Mouse (Mus musculus) liver, embryonic 14.5 days (tissue): Measurements from ENCODE around the gene Lsp1. TPM values are rescaled to one million over a fixed set of nuclear protein-coding genes. Genes with fewer than 3 reads are reported as not detected.

Source experiments
- ATAC-seq: fragments of 200-750 bp; cut with Nextera tagmentation; 2 replicates; pipeline ENCODE4 v1.8.0; 2017; ENCODE audit warnings: moderate number of reproducible peaks, mild to moderate bottlenecking, moderate library complexity; ENCODE audit not compliant: insufficient read depth
- DNase-seq, 3 experiments: peaks; one replicate each; pipeline ENCODE4 v3.0.0-alpha.2; 2012 to 2013; ENCODE audit warnings: low read depth in 3 of 3, low spot score in 3 of 3
- H3K27ac ChIP-seq: fragments of 300-500 bp; sonication (generic); 2 replicates; pipeline ENCODE4 v1.5.1; 2014; ENCODE audit warnings: moderate library complexity, mild to moderate bottlenecking, control low read depth, inconsistent platforms
- H3K27me3 ChIP-seq: fragments of 300-500 bp; sonication (generic); 2 replicates; pipeline ENCODE4 v1.6.1; 2014; ENCODE audit warnings: mild to moderate bottlenecking, low read length, moderate library complexity; ENCODE audit not compliant: control insufficient read depth, insufficient read depth
- H3K36me3 ChIP-seq: fragments of 300-500 bp; sonication (generic); replicated peaks from 2 replicates; pipeline ENCODE4 v1.6.1; 2014; ENCODE audit warnings: low read depth; ENCODE audit not compliant: control insufficient read depth, insufficient read depth
- H3K4me1 ChIP-seq, 2 experiments: fragments of 200-500 bp in 1 of 2; fragments of 300-500 bp in 1 of 2; sonication (generic) in 1 of 2; replicated peaks; 2 replicates each; pipeline ENCODE4 v1.6.1; 2012 to 2014; ENCODE audit warnings: antibody characterized with exemption in 1 of 2, inconsistent platforms in 1 of 2, low read length in 1 of 2; ENCODE audit not compliant: control insufficient read depth in 2 of 2, insufficient read depth in 2 of 2
- H3K4me2 ChIP-seq: fragments of 300-500 bp; sonication (generic); 2 replicates; pipeline ENCODE4 v1.6.1; 2014; ENCODE audit warnings: low read depth, mild to moderate bottlenecking, control low read depth, moderate library complexity
- H3K4me3 ChIP-seq, 2 experiments: fragments of 200-500 bp in 1 of 2; fragments of 300-500 bp in 1 of 2; sonication (generic) in 1 of 2; 2 replicates each; pipeline ENCODE4 v1.5.1; 2012 to 2014; ENCODE audit warnings: low read depth in 2 of 2, low read length in 2 of 2, mild to moderate bottlenecking in 2 of 2, control low read depth in 1 of 2, inconsistent platforms in 1 of 2, moderate library complexity in 1 of 2; ENCODE audit not compliant: insufficient read depth in 1 of 2
- H3K9ac ChIP-seq: fragments of 300-500 bp; sonication (generic); replicated peaks from 2 replicates; pipeline ENCODE4 v1.6.1; 2014; ENCODE audit warnings: mild to moderate bottlenecking, control low read depth, moderate library complexity
- H3K9me3 ChIP-seq: fragments of 300-500 bp; sonication (generic); 2 replicates; pipeline ENCODE4 v1.6.1; 2016; ENCODE audit warnings: low read length, mixed read lengths; ENCODE audit not compliant: control insufficient read depth
- CTCF ChIP-seq: IDR thresholded peaks from 2 replicates; pipeline ENCODE4 v1.5.1; 2016; ENCODE audit warnings: antibody characterized with exemption, low read depth, control low read depth
- EP300 ChIP-seq: IDR thresholded peaks from 2 replicates; pipeline ENCODE4 v1.6.1; 2016; ENCODE audit warnings: antibody characterized with exemption, low read depth
- WGBS: fragments of 180-500 bp; shearing (Covaris S2); extraction: QIAGEN DNeasy Blood & Tissue Kit; methylation state at CpG from one replicate; pipeline ENCODE4 v1.1.7; 2014; ENCODE audit not compliant: insufficient replicate concordance; 5-methylcytosine and 5-hydroxymethylcytosine counted together
- polyA plus RNA-seq, 2 experiments: library from polyadenylated mRNA; depleted of rRNA in 1 of 2; stranded (reverse) in 1 of 2; unstranded in 1 of 2; fragments of >200 nt; fragmentation: Nextera tagmentation in 1 of 2; extraction: Ambion mirVana in 1 of 2; gene quantifications; 2 replicates each; pipeline versions ENCODE4 v1.2.1 to v1.2.3; 2012 to 2014

The Lsp1 gene
- polyA plus RNA-seq, 2 experiments: 13.3 to 15.2 TPM

GRCm38 (mm10) chr7:142449038-142449617 is 11.5 kb upstream of the Lsp1 start:
- H3K36me3 ChIP-seq: no peaks in the 10 kb centered on the region
- no peak for TF ChIP-seq EP300
- TF ChIP-seq CTCF: no peak
- no peak for ATAC-seq
- H3K9me3 ChIP-seq: no peaks in the 10 kb centered on the region
- 39% methylated on average over 6 of the region's 6 CpGs for WGBS
- no peak for DNase-seq
- H3K9ac ChIP-seq: no peak overlapping the region
- peaks cover 0 to 3% of the 10 kb centered on the region in 2 experiments; a peak in 1 of 4 replicates for H3K4me1 ChIP-seq
- H3K4me2 ChIP-seq: no peak overlapping the region
- no peaks in the 10 kb centered on the region for H3K27me3 ChIP-seq
- no peak overlapping the region for H3K4me3 ChIP-seq
- H3K27ac ChIP-seq: no peak overlapping the region

GRCm38 (mm10) chr7:142454706-142455105 is 5.9 kb upstream of the Lsp1 start:
- ATAC-seq (no peak), DNase-seq (no peak)
- no peak overlapping the region for H3K4me3 ChIP-seq
- H3K27ac ChIP-seq: no peak overlapping the region
- peaks cover 0 to 17% of the 10 kb centered on the region in 2 experiments; a peak in 2 of 4 replicates for H3K4me1 ChIP-seq
- H3K9ac ChIP-seq: no peak overlapping the region
- H3K4me2 ChIP-seq: no peak overlapping the region
- no peaks in the 10 kb centered on the region for H3K36me3 ChIP-seq
- H3K27me3 ChIP-seq: no peaks in the 10 kb centered on the region
- H3K9me3 ChIP-seq: no peaks in the 10 kb centered on the region
- WGBS: 50% methylated on average over 1 of the region's 1 CpGs
- TF ChIP-seq CTCF (no peak), EP300 (no peak)

- no peak for TF ChIP-seq CTCF
- no peak for TF ChIP-seq EP300
- no peak for DNase-seq
- WGBS: 58% methylated on average over 2 of the region's 2 CpGs
- Histone ChIP-seq H3K4me1 (peaks cover 0 to 17% of the 10 kb centered on the region in 2 experiments; a peak in 2 of 4 replicates), H3K27ac (no peak overlapping the region), H3K4me3 (no peak overlapping the region), H3K9me3 (no peaks in the 10 kb centered on the region), H3K27me3 (no peaks in the 10 kb centered on the region), H3K36me3 (no peaks in the 10 kb centered on the region), H3K9ac (no peak overlapping the region), H3K4me2 (no peak overlapping the region)
- no peak for ATAC-seq
Measured at GRCm38 (mm10) chr7:142455251-142455650, 5.4 kb upstream of the Lsp1 start.

GRCm38 (mm10) chr7:142456806-142457205 is 3.8 kb upstream of the Lsp1 start:
- TF ChIP-seq EP300 (no peak), CTCF (no peak)
- Histone ChIP-seq H3K4me2 (no peak overlapping the region), H3K27ac (no peak overlapping the region)

GRCm38 (mm10) chr7:142457227-142457811 is 3.3 kb upstream of the Lsp1 start:
- 27% methylated on average over 3 of the region's 3 CpGs for WGBS
- Histone ChIP-seq H3K27ac (no peak overlapping the region), H3K9ac (no peak overlapping the region), H3K27me3 (no peaks in the 10 kb centered on the region), H3K9me3 (no peaks in the 10 kb centered on the region), H3K4me2 (no peak overlapping the region), H3K36me3 (no peaks in the 10 kb centered on the region), H3K4me3 (no peak overlapping the region), H3K4me1 (peaks cover 0 to 17% of the 10 kb centered on the region in 2 experiments; a peak in 2 of 4 replicates)
- TF ChIP-seq CTCF: no peak
- no peak for TF ChIP-seq EP300
- DNase-seq (no peak), ATAC-seq (no peak)

More at GRCm38 (mm10) chr7:142456806-142457205, 3.8 kb upstream of the Lsp1 start:
- H3K36me3 ChIP-seq: no peaks in the 10 kb centered on the region
- H3K27me3 ChIP-seq: no peaks in the 10 kb centered on the region
- H3K9ac ChIP-seq: no peak overlapping the region
- H3K9me3 ChIP-seq: no peaks in the 10 kb centered on the region
- H3K4me1 ChIP-seq: peaks cover 0 to 17% of the 10 kb centered on the region in 2 experiments; a peak in 2 of 4 replicates
- no peak for ATAC-seq
- 55% methylated on average over 3 of the region's 3 CpGs for WGBS
- no peak for DNase-seq
- H3K4me3 ChIP-seq: no peak overlapping the region
